Mouse (Mus musculus): Measurements from ENCODE around the gene Comtd1. TPM values are rescaled to one million over a fixed set of nuclear protein-coding genes. Genes with fewer than 3 reads are reported as not detected.

Comtd1 gene
- total RNA-seq, 2 experiments from 2014 or later: 5.4 to 14.3 TPM

- ATAC-seq (ENCODE audit: poor library complexity, severe bottlenecking): peak; percentile 83
Measured at GRCm38 (mm10) chr14:21808208-21808922, 40.4 kb downstream of the Comtd1 start.

GRCm38 (mm10) chr14:21806631-21807160, 42.1 kb downstream of the Comtd1 start:
- no peak for ATAC-seq (ENCODE audit: poor library complexity, severe bottlenecking)

- no peak for ATAC-seq (ENCODE audit: poor library complexity, severe bottlenecking)
Measured at GRCm38 (mm10) chr14:21806203-21806602, 42.6 kb downstream of the Comtd1 start.

- ATAC-seq (ENCODE audit: poor library complexity, severe bottlenecking): no peak
Measured at GRCm38 (mm10) chr14:21802543-21803206, 46.1 kb downstream of the Comtd1 start.

- ATAC-seq (ENCODE audit: poor library complexity, severe bottlenecking): no peak
Measured at GRCm38 (mm10) chr14:21801624-21802023, 47.2 kb downstream of the Comtd1 start.

GRCm38 (mm10) chr14:21800641-21801040, 48.1 kb downstream of the Comtd1 start:
- no peak for ATAC-seq (ENCODE audit: poor library complexity, severe bottlenecking)

Other genes starting within 250 kb of the Comtd1 start
- not detected in 2 replicates for gene Dupd1, start 134.4 kb downstream of the Comtd1 start, total RNA-seq (2015)
- not detected in 2 replicates for gene Dupd1, start 134.4 kb downstream of the Comtd1 start, total RNA-seq (2017)
- 10.2 and 13.1 TPM in 2 replicates for gene Samd8, start 98.4 kb downstream of the Comtd1 start, total RNA-seq (2015)
- 12.9 and 16.7 TPM in 2 replicates for gene Samd8, start 98.4 kb downstream of the Comtd1 start, total RNA-seq (2017)
- not detected in 2 replicates for gene Dusp13, start 97.8 kb downstream of the Comtd1 start, total RNA-seq (2015)
- gene Dusp13, start 97.8 kb downstream of the Comtd1 start, total RNA-seq (2017): not detected in 2 replicates
- gene Vdac2, start 23.7 kb downstream of the Comtd1 start, total RNA-seq (2015): 293 and 324 TPM in 2 replicates
- 231 and 287 TPM in 2 replicates for gene Vdac2, start 23.7 kb downstream of the Comtd1 start, total RNA-seq (2017)
- 0.39 and 0.65 TPM in 2 replicates for gene Zfp503, start 140.6 kb upstream of the Comtd1 start, total RNA-seq (2015)
- 0.51 TPM in 1 of 2 replicates, not detected in the other for gene Zfp503, start 140.6 kb upstream of the Comtd1 start, total RNA-seq (2017)
- gene Lrmda, start 170.7 kb upstream of the Comtd1 start, total RNA-seq (2015): 10.9 and 11.2 TPM in 2 replicates
- 12.6 and 15.6 TPM in 2 replicates for gene Lrmda, start 170.7 kb upstream of the Comtd1 start, total RNA-seq (2017)